Mouse (Mus musculus): ENCODE measurements around the gene Cd248. TPM values are rescaled to one million over a fixed set of nuclear protein-coding genes. Genes with fewer than 3 reads are reported as not detected.

The Cd248 gene
- polyA plus RNA-seq, 1 experiment from 2014 or later: 30.6 TPM

GRCm38 (mm10) chr19:5052166-5052822, 15.6 kb upstream of the Cd248 start:
- peaks cover 41% of the 10 kb centered on the region for H3K4me1 ChIP-seq (replicated peaks)
- H3K36me3 ChIP-seq: peaks cover 25% of the 10 kb centered on the region
- ATAC-seq (ENCODE audit: insufficient number of reproducible peaks, insufficient read depth, low FRiP score, low TSS enrichment, low read depth): no peak
- peaks cover 49% of the 10 kb centered on the region for H3K27me3 ChIP-seq
- H3K9me3 ChIP-seq: no peaks in the 10 kb centered on the region
- H3K27ac ChIP-seq: no peak overlapping the region
- H3K4me3 ChIP-seq (replicated peaks): peak overlapping the region; percentile 5; the same call in 1 of the 2 replicates
- no peak overlapping the region for H3K9ac ChIP-seq (replicated peaks)
- WGBS: 26% methylated on average over 25 of the region's 25 CpGs
- no peak overlapping the region; the same call in 1 of the 2 replicates for H3K4me2 ChIP-seq

DNA sequence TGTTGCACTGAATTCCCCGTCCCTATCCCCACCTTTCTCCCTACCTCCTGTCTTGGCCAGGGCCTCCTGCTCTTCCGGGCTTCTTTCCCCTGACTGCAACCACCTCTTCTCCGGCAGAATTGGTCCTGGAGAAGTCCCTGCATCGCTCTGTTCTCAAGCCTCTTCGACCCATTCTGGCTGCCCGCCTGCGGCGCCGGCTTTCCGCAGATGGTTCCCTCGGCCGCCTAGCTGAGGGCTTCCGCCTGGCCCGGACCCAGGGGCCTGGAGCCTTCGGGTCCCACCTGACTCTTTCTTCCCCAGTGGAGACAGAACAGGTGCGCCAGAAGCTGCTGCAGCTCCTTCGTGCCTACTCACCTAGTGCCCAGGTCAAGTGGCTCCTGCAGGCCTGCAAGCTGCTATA, 15.0 kb upstream of the Cd248 start:
- WGBS: 50% methylated on average over 17 of the region's 17 CpGs
- no peak overlapping the region for H3K4me3 ChIP-seq (replicated peaks)
- H3K27ac ChIP-seq: no peak overlapping the region
- peaks cover 41% of the 10 kb centered on the region for H3K4me1 ChIP-seq (replicated peaks)
- H3K36me3 ChIP-seq: peaks cover 19% of the 10 kb centered on the region
- no peak for ATAC-seq (ENCODE audit: insufficient number of reproducible peaks, insufficient read depth, low FRiP score, low TSS enrichment, low read depth)
- H3K27me3 ChIP-seq: peaks cover 49% of the 10 kb centered on the region
- H3K9ac ChIP-seq (replicated peaks): no peak overlapping the region
- H3K4me2 ChIP-seq: no peak overlapping the region
- H3K9me3 ChIP-seq: no peaks in the 10 kb centered on the region

DNA sequence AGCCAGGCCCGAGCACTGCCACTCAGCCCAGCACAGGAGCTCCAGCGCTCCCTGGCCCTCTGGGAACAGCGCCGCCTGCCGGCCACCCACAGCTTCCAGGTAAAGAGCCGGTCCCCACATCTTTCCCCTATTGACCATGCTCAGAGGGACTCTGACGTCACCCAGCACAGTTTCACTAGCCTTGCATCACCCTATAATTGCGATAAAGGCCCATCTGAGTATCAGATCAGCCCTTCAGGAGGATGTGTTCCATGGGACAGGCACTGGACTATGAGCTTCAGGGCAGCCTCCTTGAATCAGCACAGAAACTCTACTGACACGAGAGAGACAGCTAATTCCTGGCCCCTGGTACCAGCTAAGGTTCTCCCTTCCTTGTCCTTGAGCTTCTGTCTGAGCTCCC, 14.0 kb upstream of the Cd248 start:
- Histone ChIP-seq H3K4me2 (no peak overlapping the region), H3K4me3 (replicated peaks) (0 out of 2 replicates have a peak overlapping the region, but pooled peaks have one; percentile 3), H3K4me1 (replicated peaks) (peaks cover 52% of the 10 kb centered on the region), H3K27me3 (peaks cover 49% of the 10 kb centered on the region), H3K9me3 (no peaks in the 10 kb centered on the region), H3K27ac (no peak overlapping the region), H3K9ac (replicated peaks) (no peak overlapping the region), H3K36me3 (peaks cover 10% of the 10 kb centered on the region; the same call in 1 of the 2 replicates)
- WGBS: 17% methylated on average over 9 of the region's 9 CpGs
- no peak for ATAC-seq (ENCODE audit: insufficient number of reproducible peaks, insufficient read depth, low FRiP score, low TSS enrichment, low read depth)

DNA sequence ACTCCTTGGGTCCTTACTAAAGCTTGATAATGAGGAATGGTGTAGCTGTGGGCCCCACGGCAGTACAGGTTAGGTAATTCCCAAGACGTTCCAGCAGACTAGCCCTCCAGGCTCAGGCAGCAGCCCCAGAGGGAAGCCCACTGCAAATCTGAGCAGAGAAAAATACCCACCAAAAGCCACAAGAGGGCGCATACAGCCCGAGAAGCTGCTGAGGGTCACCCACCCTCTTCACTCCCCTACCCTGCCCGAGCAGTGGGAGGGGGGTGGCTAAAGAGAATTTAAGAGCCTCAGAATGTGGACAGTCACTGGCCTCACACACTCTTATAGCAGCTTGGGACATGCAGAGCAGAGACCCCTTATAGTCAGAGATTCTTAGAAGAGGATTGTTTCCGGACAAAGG, 11.6 kb upstream of the Cd248 start:
- no peak overlapping the region for H3K4me2 ChIP-seq
- no peak overlapping the region for H3K4me3 ChIP-seq (replicated peaks)
- H3K27ac ChIP-seq: no peak overlapping the region
- no peak overlapping the region for H3K9ac ChIP-seq (replicated peaks)
- WGBS: 10% methylated on average over 6 of the region's 6 CpGs
- peaks cover 57% of the 10 kb centered on the region for H3K4me1 ChIP-seq (replicated peaks)
- no peaks in the 10 kb centered on the region for H3K36me3 ChIP-seq
- ATAC-seq (ENCODE audit: insufficient number of reproducible peaks, insufficient read depth, low FRiP score, low TSS enrichment, low read depth): 0 out of 2 replicates have a peak, but pooled peaks have one; percentile 4
- H3K27me3 ChIP-seq: peaks cover 29% of the 10 kb centered on the region
- H3K9me3 ChIP-seq: no peaks in the 10 kb centered on the region

DNA sequence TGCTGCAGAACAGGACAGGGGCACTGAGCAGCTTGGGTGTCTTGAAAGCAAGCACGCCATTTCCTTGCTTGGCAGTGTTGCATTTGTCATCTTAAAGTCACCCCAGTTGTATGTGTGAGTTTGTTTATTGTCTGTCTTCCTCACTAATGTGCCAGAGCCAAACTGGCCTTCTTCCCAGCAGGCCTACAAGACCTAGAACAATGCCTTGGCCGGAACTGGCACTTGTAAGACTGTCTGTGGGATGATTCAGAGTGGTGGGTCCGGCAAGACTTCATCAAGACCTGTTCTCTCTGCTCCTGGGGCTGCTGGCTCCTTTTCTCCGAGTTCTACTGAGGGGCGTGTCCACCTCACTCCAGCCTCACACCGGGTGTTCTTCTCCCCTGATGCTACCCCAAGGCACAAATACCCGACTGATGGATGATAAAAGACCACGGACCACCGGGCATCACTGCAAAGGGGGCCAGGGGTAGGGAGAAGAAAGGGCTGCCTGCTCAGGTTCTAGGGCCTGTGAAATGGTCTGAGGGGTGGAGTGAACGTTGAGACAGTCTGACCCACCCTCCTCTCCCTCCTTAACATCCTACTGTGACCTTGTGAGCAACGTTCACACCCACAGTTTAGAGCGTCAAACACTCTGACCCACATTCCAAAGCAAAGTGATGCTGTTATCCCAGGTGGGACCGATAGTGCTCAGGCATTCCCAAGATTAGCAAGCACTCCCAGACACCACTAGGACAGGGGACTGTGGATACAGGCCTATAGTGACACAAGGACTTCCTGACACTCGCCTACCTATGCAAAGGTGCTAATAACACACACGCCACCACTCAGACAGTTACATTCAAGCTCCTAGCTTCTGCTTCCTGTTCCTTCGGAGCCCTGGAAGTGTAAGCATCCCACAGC, 9.8 kb upstream of the Cd248 start:
- H3K4me1 ChIP-seq (replicated peaks): peaks cover 47% of the 10 kb centered on the region
- H3K27ac ChIP-seq: no peak overlapping the region
- no peak for ATAC-seq (ENCODE audit: insufficient number of reproducible peaks, insufficient read depth, low FRiP score, low TSS enrichment, low read depth)
- H3K4me3 ChIP-seq (replicated peaks): no peak overlapping the region
- 26% methylated on average over 16 of the region's 16 CpGs for WGBS
- no peaks in the 10 kb centered on the region for H3K36me3 ChIP-seq
- H3K9ac ChIP-seq (replicated peaks): peak overlapping the region; percentile 40; the same call in 1 of the 2 replicates
- peaks cover 10% of the 10 kb centered on the region for H3K27me3 ChIP-seq
- no peak overlapping the region for H3K4me2 ChIP-seq
- H3K9me3 ChIP-seq: no peaks in the 10 kb centered on the region

- Histone ChIP-seq H3K4me3 (replicated peaks) (no peak overlapping the region), H3K4me1 (replicated peaks) (peaks cover 47% of the 10 kb centered on the region), H3K9ac (replicated peaks) (0 out of 2 replicates have a peak overlapping the region, but pooled peaks have one; percentile 40)
These were observed 8.8 kb upstream of the Cd248 start for GRCm38 (mm10) chr19:5058801-5059771.

GRCm38 (mm10) chr19:5060365-5061330, 7.2 kb upstream of the Cd248 start:
- ATAC-seq (ENCODE audit: insufficient number of reproducible peaks, insufficient read depth, low FRiP score, low TSS enrichment, low read depth): no peak
- Histone ChIP-seq H3K4me2 (no peak overlapping the region), H3K27ac (peak overlapping the region; percentile 70; the same call in 1 of the 2 replicates), H3K9me3 (no peaks in the 10 kb centered on the region), H3K4me3 (replicated peaks) (no peak overlapping the region), H3K4me1 (replicated peaks) (peaks cover 59% of the 10 kb centered on the region), H3K27me3 (no peaks in the 10 kb centered on the region), H3K36me3 (no peaks in the 10 kb centered on the region), H3K9ac (replicated peaks) (no peak overlapping the region)
- WGBS: 29% methylated on average over 5 of the region's 5 CpGs

More at GRCm38 (mm10) chr19:5058801-5059771, 8.8 kb upstream of the Cd248 start:
- Histone ChIP-seq H3K27me3 (peaks cover under 1% of the 10 kb centered on the region), H3K9me3 (no peaks in the 10 kb centered on the region), H3K4me2 (no peak overlapping the region), H3K27ac (peak overlapping the region; percentile 45), H3K36me3 (no peaks in the 10 kb centered on the region)
- ATAC-seq (ENCODE audit: insufficient number of reproducible peaks, insufficient read depth, low FRiP score, low TSS enrichment, low read depth): 0 out of 2 replicates have a peak, but pooled peaks have one; percentile 27
- WGBS: 15% methylated on average over 10 of the region's 10 CpGs

GRCm38 (mm10) chr19:5062041-5062440, 5.8 kb upstream of the Cd248 start:
- Histone ChIP-seq H3K4me2 (no peak overlapping the region), H3K27ac (no peak overlapping the region), H3K36me3 (no peaks in the 10 kb centered on the region), H3K27me3 (no peaks in the 10 kb centered on the region), H3K9ac (replicated peaks) (no peak overlapping the region), H3K4me3 (replicated peaks) (no peak overlapping the region), H3K9me3 (no peaks in the 10 kb centered on the region), H3K4me1 (replicated peaks) (peaks cover 54% of the 10 kb centered on the region)
- WGBS: 81% methylated on average over 5 of the region's 5 CpGs
- ATAC-seq (ENCODE audit: insufficient number of reproducible peaks, insufficient read depth, low FRiP score, low TSS enrichment, low read depth): no peak

- Histone ChIP-seq H3K27ac (no peak overlapping the region), H3K4me2 (no peak overlapping the region), H3K9me3 (no peaks in the 10 kb centered on the region), H3K4me3 (replicated peaks) (no peak overlapping the region), H3K27me3 (no peaks in the 10 kb centered on the region), H3K36me3 (no peaks in the 10 kb centered on the region), H3K4me1 (replicated peaks) (peaks cover 56% of the 10 kb centered on the region), H3K9ac (replicated peaks) (no peak overlapping the region)
- 33% methylated on average over 6 of the region's 6 CpGs for WGBS
- ATAC-seq (ENCODE audit: insufficient number of reproducible peaks, insufficient read depth, low FRiP score, low TSS enrichment, low read depth): no peak
These were observed 5.4 kb upstream of the Cd248 start for GRCm38 (mm10) chr19:5062446-5062845.

DNA sequence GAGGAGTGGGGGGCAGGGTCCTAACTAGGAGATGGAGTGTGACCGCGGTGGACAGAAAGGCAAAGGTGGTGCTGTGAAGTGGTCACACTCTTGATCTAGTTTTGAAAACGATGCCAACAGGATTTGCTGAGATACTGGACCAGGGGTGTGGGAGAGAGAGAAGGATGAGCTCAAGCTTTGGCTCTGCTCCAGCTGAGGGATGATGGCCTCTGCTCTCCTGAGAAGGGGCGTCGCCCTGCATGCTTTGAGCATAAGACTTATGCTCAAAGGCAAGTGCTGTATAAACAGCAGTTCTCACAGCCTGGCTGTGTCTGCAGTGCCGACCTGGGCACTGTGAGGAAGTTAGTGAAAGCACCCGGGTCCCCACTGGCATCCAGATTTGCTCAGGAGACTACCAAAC, 2.8 kb upstream of the Cd248 start:
- no peak for ATAC-seq (ENCODE audit: insufficient number of reproducible peaks, insufficient read depth, low FRiP score, low TSS enrichment, low read depth)
- Histone ChIP-seq H3K4me3 (replicated peaks) (no peak overlapping the region), H3K27ac (no peak overlapping the region), H3K27me3 (peaks cover 9% of the 10 kb centered on the region), H3K36me3 (no peaks in the 10 kb centered on the region), H3K4me1 (replicated peaks) (peaks cover 55% of the 10 kb centered on the region), H3K9ac (replicated peaks) (no peak overlapping the region), H3K9me3 (no peaks in the 10 kb centered on the region), H3K4me2 (no peak overlapping the region)
- WGBS: 64% methylated on average over 7 of the region's 7 CpGs

All from limb, embryonic 12.5 days (tissue).